Mouse (Mus musculus): ENCODE results near the gene Tpp1. TPM values are rescaled to one million over a fixed set of nuclear protein-coding genes. Genes with fewer than 3 reads are reported as not detected.

The Tpp1 gene
- total and polyA plus RNA-seq, 3 experiments: 19.1 to 49.1 (median 29.9) TPM

GRCm38 (mm10) chr7:105796972-105797371, 44.9 kb upstream of the Tpp1 start:
- H3K4me2 ChIP-seq (ENCODE audit: insufficient read depth, low read depth, poor library complexity, severe bottlenecking): no peak overlapping the region
- H3K9ac ChIP-seq (ENCODE audit: insufficient read depth, low read depth): no peak overlapping the region
- H3K9me3 ChIP-seq (replicated peaks; ENCODE audit: low read length): no peaks in the 10 kb centered on the region
- dilution Hi-C loops (cut with MboI; ENCODE audit: extremely low pct_ligation_motif_present, extremely low pct_unique_long_range_greater_than_20kb, low sequenced_read_pairs): no loop called here
- no peak for DNase-seq (ENCODE audit: extremely low read depth)
- no peaks in the 10 kb centered on the region for H3K27me3 ChIP-seq (replicated peaks)
- TF ChIP-seq CHD2 (IDR thresholded peaks at IDR 0.05; ENCODE audit: low read length): no peak
- no peak for TF ChIP-seq BHLHE40 (IDR thresholded peaks at IDR 0.05; ENCODE audit: low read depth, low read length)
- no peak for TF ChIP-seq USF2 (conservative IDR thresholded peaks at IDR 0.05; ENCODE audit: low read depth, low read length)
- no peak for TF ChIP-seq CTCF (conservative IDR thresholded peaks at IDR 0.05 in 1 of 2, IDR thresholded peaks at IDR 0.05 in 1 of 2; ENCODE audit: low read depth in 2 of 2, low read length in 2 of 2)
- no peak for TF ChIP-seq KAT2A (IDR thresholded peaks at IDR 0.05; ENCODE audit: insufficient replicate concordance, low read length)
- no peak for TF ChIP-seq CHD1 (IDR thresholded peaks at IDR 0.05; ENCODE audit: low read depth, low read length)
- no peak for TF ChIP-seq MYC (IDR thresholded peaks at IDR 0.05; ENCODE audit: low read depth, low read length)
- TF ChIP-seq NELFE (IDR thresholded peaks at IDR 0.05; ENCODE audit: low read depth, low read length): no peak
- TF ChIP-seq POLR2A (IDR thresholded peaks at IDR 0.05; ENCODE audit: low read depth, low read length): no peak
- no peak for TF ChIP-seq E2F4 (IDR thresholded peaks at IDR 0.05; ENCODE audit: insufficient replicate concordance, low read depth, low read length)
- no peak for TF ChIP-seq TBP (conservative IDR thresholded peaks at IDR 0.05; ENCODE audit: low read depth, low read length)
- TF ChIP-seq MAZ (IDR thresholded peaks at IDR 0.05; ENCODE audit: low read depth, low read length): no peak
- no peak for TF ChIP-seq POLR2AphosphoS2 (IDR thresholded peaks at IDR 0.05; ENCODE audit: low read depth, low read length)
- no peak for TF ChIP-seq SIN3A (IDR thresholded peaks at IDR 0.05; ENCODE audit: low read length)
- no peak for TF ChIP-seq PAX5 (IDR thresholded peaks at IDR 0.05; ENCODE audit: low read length)
- TF ChIP-seq UBTF (IDR thresholded peaks at IDR 0.05; ENCODE audit: low read depth, low read length): no peak
- no peak for TF ChIP-seq USF1 (IDR thresholded peaks at IDR 0.05; ENCODE audit: low read depth, low read length)
- no peak for TF ChIP-seq RAD21 (IDR thresholded peaks at IDR 0.05; ENCODE audit: low read depth, low read length)
- no peaks in the 10 kb centered on the region for H3K79me2 ChIP-seq (replicated peaks; ENCODE audit: control insufficient read depth, extremely low read depth, insufficient read depth, poor library complexity, severe bottlenecking)
- H3K27ac ChIP-seq (ENCODE audit: insufficient read depth, low read depth): no peak overlapping the region
- H3K4me3 ChIP-seq (replicated peaks in 1 of 3; ENCODE audit: low read depth in 2 of 3, low read length in 2 of 3, poor library complexity in 1 of 3): no peak overlapping the region
- in situ Hi-C loops (cut with MboI; ENCODE audit: low pct_ligation_motif_present, low pct_unique_long_range_greater_than_20kb, low sequenced_read_pairs): no loop called here
- H3K36me3 ChIP-seq (replicated peaks in 1 of 2; ENCODE audit: control insufficient read depth in 1 of 2, insufficient read depth in 1 of 2, low read length in 1 of 2): no peaks in the 10 kb centered on the region
- no peaks in the 10 kb centered on the region for H3K4me1 ChIP-seq (ENCODE audit: control insufficient read depth in 1 of 2, insufficient read depth in 2 of 2)

GRCm38 (mm10) chr7:105795759-105796366, 43.8 kb upstream of the Tpp1 start:
- Histone ChIP-seq H3K4me1 (ENCODE audit: control insufficient read depth in 1 of 2, insufficient read depth in 2 of 2) (no peaks in the 10 kb centered on the region), H3K9ac (ENCODE audit: insufficient read depth, low read depth) (no peak overlapping the region), H3K27ac (ENCODE audit: insufficient read depth, low read depth) (no peak overlapping the region), H3K4me3 (replicated peaks in 1 of 3; ENCODE audit: low read depth in 2 of 3, low read length in 2 of 3, poor library complexity in 1 of 3) (no peak overlapping the region), H3K4me2 (ENCODE audit: insufficient read depth, low read depth, poor library complexity, severe bottlenecking) (peak overlapping the region; percentile 44; the same call in 1 of the 2 replicates), H3K36me3 (replicated peaks in 1 of 2; ENCODE audit: control insufficient read depth in 1 of 2, insufficient read depth in 1 of 2, low read length in 1 of 2) (no peaks in the 10 kb centered on the region), H3K9me3 (replicated peaks; ENCODE audit: low read length) (no peaks in the 10 kb centered on the region), H3K79me2 (replicated peaks; ENCODE audit: control insufficient read depth, extremely low read depth, insufficient read depth, poor library complexity, severe bottlenecking) (no peaks in the 10 kb centered on the region), H3K27me3 (replicated peaks) (no peaks in the 10 kb centered on the region)
- in situ Hi-C loops (cut with MboI; ENCODE audit: low pct_ligation_motif_present, low pct_unique_long_range_greater_than_20kb, low sequenced_read_pairs) (no loop called here), dilution Hi-C loops (cut with MboI; ENCODE audit: extremely low pct_ligation_motif_present, extremely low pct_unique_long_range_greater_than_20kb, low sequenced_read_pairs) (no loop called here)
- DNase-seq (ENCODE audit: extremely low read depth): no peak
- no peak for TF ChIP-seq GABPA (IDR thresholded peaks at IDR 0.05; ENCODE audit: insufficient replicate concordance, low read depth, low read length)
- TF ChIP-seq MEF2A (IDR thresholded peaks at IDR 0.05; ENCODE audit: borderline replicate concordance, low read depth, low read length): no peak
- TF ChIP-seq MYC (IDR thresholded peaks at IDR 0.05; ENCODE audit: low read depth, low read length): no peak
- TF ChIP-seq ELF1 (IDR thresholded peaks at IDR 0.05; ENCODE audit: low read depth, low read length): no peak
- peak; percentile 30 for TF ChIP-seq RAD21 (IDR thresholded peaks at IDR 0.05; ENCODE audit: low read depth, low read length)
- no peak for TF ChIP-seq TCF12 (IDR thresholded peaks at IDR 0.05; ENCODE audit: low read depth, low read length)
- TF ChIP-seq BHLHE40 (IDR thresholded peaks at IDR 0.05; ENCODE audit: low read depth, low read length): no peak
- TF ChIP-seq SMC3 (IDR thresholded peaks at IDR 0.05; ENCODE audit: low read depth, low read length): peak; percentile 32
- no peak for TF ChIP-seq E2F4 (IDR thresholded peaks at IDR 0.05; ENCODE audit: insufficient replicate concordance, low read depth, low read length)
- TF ChIP-seq EP300 (IDR thresholded peaks at IDR 0.05; ENCODE audit: low read length): no peak
- TF ChIP-seq ETS1 (conservative IDR thresholded peaks at IDR 0.05; ENCODE audit: low read depth, low read length): no peak
- peak; percentile 28 to 56; a peak in 2 of 4 replicates for TF ChIP-seq CTCF (conservative IDR thresholded peaks at IDR 0.05 in 1 of 2, IDR thresholded peaks at IDR 0.05 in 1 of 2; ENCODE audit: low read depth in 2 of 2, low read length in 2 of 2)

Data from CH12.LX (cell line).